Mouse (Mus musculus) embryonic fibroblast, embryonic 13.5 days (primary cell): ENCODE data around the gene Coa5. TPM values are rescaled to one million over a fixed set of nuclear protein-coding genes. Genes with fewer than 3 reads are reported as not detected.

Source experiments
- H3K27ac ChIP-seq: 2 replicates; pipeline ENCODE4 v1.5.1; 2012; ENCODE audit warnings: low read length, control low read depth, inconsistent platforms; ENCODE audit not compliant: insufficient read depth
- H3K4me1 ChIP-seq: 2 replicates; pipeline ENCODE4 v1.6.1; 2011; ENCODE audit warnings: low read length; ENCODE audit not compliant: control insufficient read depth, insufficient read depth
- H3K4me3 ChIP-seq: 2 replicates; pipeline ENCODE4 v1.5.1; 2011; ENCODE audit warnings: mild to moderate bottlenecking, control low read depth, low read length; ENCODE audit not compliant: insufficient read depth
- CTCF ChIP-seq: IDR thresholded peaks from 2 replicates; pipeline ENCODE4 v1.5.1; 2011; ENCODE audit warnings: mild to moderate bottlenecking, control low read depth, low read length, moderate library complexity, borderline replicate concordance; ENCODE audit not compliant: insufficient read depth
- POLR2A ChIP-seq: IDR thresholded peaks from 2 replicates; pipeline ENCODE4 v1.6.1; 2011; ENCODE audit warnings: low read depth, mild to moderate bottlenecking, control low read depth, low read length, moderate library complexity
- polyA plus RNA-seq: library from polyadenylated mRNA; stranded (reverse); fragments of >200 nt; gene quantifications from 2 replicates; pipeline ENCODE4 v1.2.4, GENCODE M21; 2011; ENCODE audit warnings: low read depth; ENCODE audit not compliant: missing spikeins, insufficient read length

Coa5 gene
- polyA plus RNA-seq, 1 experiment, result 70.2 TPM

DNA sequence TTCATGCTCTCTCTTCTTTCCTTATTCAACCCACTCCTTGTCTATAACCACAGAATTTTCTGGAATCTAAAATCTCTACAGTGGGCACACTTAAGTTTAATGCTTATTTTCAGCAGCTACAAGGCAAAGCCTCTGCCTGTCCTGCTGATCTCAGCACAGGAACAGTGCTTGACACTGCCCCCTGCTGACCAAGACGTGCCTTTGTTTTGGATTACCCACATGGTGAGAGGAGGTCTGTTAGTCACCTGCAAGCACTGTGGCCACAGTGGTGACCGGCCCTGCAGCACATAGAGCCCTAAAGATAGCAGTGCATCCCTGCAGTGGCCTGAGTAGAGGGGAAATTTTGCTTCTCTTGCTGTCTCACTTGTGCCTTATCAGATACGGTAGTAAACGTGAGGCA, 28.2 kb downstream of the Coa5 start:
- Histone ChIP-seq H3K27ac (no peak overlapping the region), H3K4me1 (peaks cover 4% of the 10 kb centered on the region), H3K4me3 (no peak overlapping the region)
- peak; percentile 92 for TF ChIP-seq CTCF
- no peak for TF ChIP-seq POLR2A

DNA sequence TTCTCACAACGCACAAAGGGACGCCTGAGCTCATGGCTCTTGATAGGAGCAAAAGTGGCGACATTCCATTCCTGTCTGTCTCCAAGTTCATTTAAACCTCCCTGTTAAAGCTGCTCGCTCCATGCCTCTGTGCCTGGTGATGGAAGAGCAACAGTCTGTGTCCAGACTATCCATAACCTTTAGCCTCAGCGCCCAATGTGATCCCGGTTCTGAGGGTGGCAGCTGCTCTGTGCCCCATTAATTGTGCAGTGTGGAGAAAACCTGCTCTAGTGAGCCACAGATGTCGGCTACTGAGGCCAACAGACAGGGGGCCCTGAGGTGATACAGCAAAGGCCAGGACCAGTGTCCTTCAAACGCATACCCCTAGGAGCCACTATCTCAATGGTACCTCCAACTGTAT, 30.2 kb downstream of the Coa5 start:
- no peak for TF ChIP-seq CTCF
- TF ChIP-seq POLR2A, result no peak
- Histone ChIP-seq H3K4me1 (no peaks in the 10 kb centered on the region), H3K4me3 (no peak overlapping the region), H3K27ac (no peak overlapping the region)

- TF ChIP-seq POLR2A, result no peak
- TF ChIP-seq CTCF, result no peak
- H3K4me1 ChIP-seq, result no peaks in the 10 kb centered on the region
- no peak overlapping the region for H3K4me3 ChIP-seq
- no peak overlapping the region for H3K27ac ChIP-seq
Observed at GRCm38 (mm10) chr1:37398961-37399360, 30.9 kb downstream of the Coa5 start.

DNA sequence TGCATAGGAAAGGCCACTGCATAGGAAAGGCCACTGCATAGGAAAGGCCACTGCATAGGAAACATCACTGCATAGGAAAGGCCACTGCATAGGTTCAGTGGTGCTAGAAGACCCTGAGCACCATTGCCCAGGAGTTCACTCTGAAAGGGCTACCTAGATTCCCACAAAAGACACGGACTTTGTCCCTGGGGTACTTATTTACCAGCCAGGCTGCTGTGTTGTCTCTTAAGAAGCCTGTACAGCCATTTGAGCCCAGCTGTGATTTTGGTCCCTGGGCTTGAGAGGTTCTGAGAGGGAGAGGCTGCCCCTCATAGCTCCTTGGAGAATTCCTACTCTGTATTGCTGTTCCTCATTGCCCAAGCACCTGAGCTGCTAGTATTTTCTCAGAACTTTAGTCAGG, 33.4 kb downstream of the Coa5 start:
- Histone ChIP-seq H3K4me1 (no peaks in the 10 kb centered on the region), H3K4me3 (no peak overlapping the region), H3K27ac (no peak overlapping the region)
- TF ChIP-seq POLR2A, result no peak

DNA sequence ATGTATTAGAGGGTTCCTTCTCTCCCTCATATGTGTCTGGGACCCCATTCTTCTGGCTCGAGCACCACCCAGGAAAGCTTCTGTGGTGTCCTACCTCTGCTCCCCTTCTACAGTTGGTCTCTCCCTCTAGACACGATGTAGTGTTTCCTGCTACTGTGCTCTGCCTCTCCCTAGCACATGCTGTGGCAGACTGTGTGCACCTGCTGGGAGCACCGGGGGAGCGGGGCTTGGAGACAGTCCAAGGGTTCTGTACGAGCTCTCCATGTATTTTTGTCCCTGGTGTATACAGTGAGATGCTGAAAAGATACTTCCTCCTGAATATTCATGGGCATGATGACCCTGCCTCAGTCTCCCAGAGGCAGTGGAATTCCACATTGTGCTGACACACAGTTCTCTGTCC, 36.7 kb downstream of the Coa5 start:
- Histone ChIP-seq H3K4me3 (no peak overlapping the region), H3K27ac (no peak overlapping the region), H3K4me1 (no peaks in the 10 kb centered on the region)
- TF ChIP-seq CTCF (no peak), POLR2A (no peak)

- Histone ChIP-seq H3K4me3 (no peak overlapping the region), H3K27ac (no peak overlapping the region), H3K4me1 (no peaks in the 10 kb centered on the region)
- TF ChIP-seq CTCF, result no peak
- TF ChIP-seq POLR2A, result no peak
Observed at GRCm38 (mm10) chr1:37386448-37386971, 43.4 kb downstream of the Coa5 start.

GRCm38 (mm10) chr1:37384304-37384703, 45.6 kb downstream of the Coa5 start:
- H3K4me1 ChIP-seq, result no peaks in the 10 kb centered on the region
- H3K4me3 ChIP-seq, result no peak overlapping the region
- no peak overlapping the region for H3K27ac ChIP-seq
- no peak for TF ChIP-seq POLR2A
- TF ChIP-seq CTCF, result no peak

DNA sequence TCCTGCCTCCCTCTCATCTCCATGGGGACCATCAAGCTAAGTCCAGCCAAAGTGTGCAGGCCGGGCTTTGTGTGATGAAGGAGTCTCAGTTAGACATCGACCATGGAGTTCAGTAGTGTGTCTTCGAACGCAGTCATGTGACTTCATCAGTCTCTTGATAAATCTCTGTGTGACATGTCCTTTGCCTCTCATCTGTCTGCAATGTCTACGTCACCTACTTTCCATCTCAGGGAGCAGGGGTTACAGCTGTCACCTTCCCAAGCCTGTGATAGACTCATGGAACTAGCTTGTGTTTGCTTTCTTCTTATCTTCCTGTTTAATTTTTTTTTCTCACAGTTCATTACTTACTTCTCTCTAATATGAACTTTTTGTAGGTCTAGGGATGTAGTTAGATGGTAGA, 49.0 kb downstream of the Coa5 start:
- Histone ChIP-seq H3K27ac (no peak overlapping the region), H3K4me1 (no peaks in the 10 kb centered on the region), H3K4me3 (no peak overlapping the region)
- TF ChIP-seq POLR2A (no peak), CTCF (no peak)

DNA sequence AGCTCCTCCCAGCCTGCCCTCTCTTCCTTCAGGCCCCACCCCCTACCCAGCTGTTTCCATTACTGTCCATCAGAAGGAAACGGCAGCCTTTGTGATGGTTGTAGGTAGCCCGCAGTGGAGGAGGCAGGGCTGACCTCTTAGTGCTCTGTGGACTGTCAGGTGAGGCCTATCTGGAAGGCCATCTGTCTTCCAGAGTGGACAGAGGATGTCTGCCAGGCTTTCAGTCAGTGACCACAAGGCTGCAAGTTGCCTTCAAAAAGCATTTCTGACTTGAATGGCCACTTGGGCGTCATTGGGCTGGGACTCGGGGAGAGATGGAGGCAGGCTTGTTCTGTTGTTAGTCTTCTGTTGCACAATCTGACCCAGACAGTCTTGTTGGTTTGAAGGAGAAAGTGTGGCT, 50.4 kb downstream of the Coa5 start:
- Histone ChIP-seq H3K4me3 (no peak overlapping the region), H3K4me1 (no peaks in the 10 kb centered on the region), H3K27ac (no peak overlapping the region)
- no peak for TF ChIP-seq CTCF
- TF ChIP-seq POLR2A, result no peak

GRCm38 (mm10) chr1:37378095-37378494, 51.8 kb downstream of the Coa5 start:
- TF ChIP-seq POLR2A, result no peak
- TF ChIP-seq CTCF, result no peak
- Histone ChIP-seq H3K27ac (no peak overlapping the region), H3K4me3 (no peak overlapping the region), H3K4me1 (no peaks in the 10 kb centered on the region)

DNA sequence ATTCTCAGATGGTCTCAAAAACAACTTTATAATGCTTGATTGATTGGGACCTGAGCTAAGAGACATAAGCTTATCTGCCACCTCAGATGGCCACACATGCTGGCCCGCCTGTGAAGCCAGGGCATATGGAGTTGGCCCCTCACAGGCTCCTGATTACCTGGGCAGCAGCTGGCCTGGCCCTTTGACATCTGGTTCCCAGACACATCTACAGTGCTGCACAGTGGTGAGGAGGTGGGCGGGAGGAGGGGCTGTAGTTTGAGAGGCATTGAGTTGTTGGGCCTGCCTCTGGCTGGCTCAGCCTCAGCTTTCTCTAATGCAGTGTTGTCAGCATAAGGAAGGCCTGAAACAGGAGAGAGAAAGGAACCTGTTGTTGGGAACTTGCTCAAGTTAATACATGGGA, 53.2 kb downstream of the Coa5 start:
- no peaks in the 10 kb centered on the region for H3K4me1 ChIP-seq
- TF ChIP-seq POLR2A (no peak), CTCF (no peak)
- no peak overlapping the region for H3K27ac ChIP-seq
- no peak overlapping the region for H3K4me3 ChIP-seq

DNA sequence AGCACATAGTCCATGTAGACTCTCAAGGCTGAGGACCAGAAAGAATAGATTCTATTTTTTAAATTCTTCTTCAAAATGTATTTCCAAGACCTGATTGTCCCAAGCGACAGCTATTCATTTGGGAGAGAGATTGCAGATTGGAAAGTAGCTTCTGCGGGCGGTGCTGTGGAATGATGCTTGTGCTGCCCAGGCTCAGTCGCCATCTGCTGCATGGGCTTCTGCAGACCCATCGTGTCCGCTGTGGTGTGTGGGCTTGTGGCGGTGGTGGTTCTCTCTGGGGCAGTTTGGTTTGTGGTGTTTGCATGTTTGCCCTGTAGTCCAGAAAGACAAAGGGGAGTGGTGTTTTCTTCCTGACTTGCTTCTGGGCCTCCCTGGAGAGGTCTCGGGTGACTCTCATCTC, 53.7 kb downstream of the Coa5 start:
- no peaks in the 10 kb centered on the region for H3K4me1 ChIP-seq
- TF ChIP-seq CTCF, result no peak
- no peak overlapping the region for H3K4me3 ChIP-seq
- no peak overlapping the region for H3K27ac ChIP-seq
